Mouse (Mus musculus) heart, embryonic 12.5 days (tissue): ENCODE measurements at regions not wholly inside any gene's neighbourhood (a gene's known extent, or its start where the extent isn't known, plus 50 kb on each side); places are given as distances from the start of the nearest gene placed in this dataset.

Experiments used
- ATAC-seq: fragments of 200-750 bp; cut with Nextera tagmentation; 2 replicates; pipeline ENCODE4 v1.8.0; 2017; ENCODE audit warnings: moderate TSS enrichment, moderate library complexity; ENCODE audit not compliant: insufficient number of reproducible peaks, low FRiP score
- H3K27ac ChIP-seq: fragments of 300-500 bp; sonication (generic); 2 replicates; pipeline ENCODE4 v1.5.1; 2016; ENCODE audit warnings: mild to moderate bottlenecking, moderate library complexity; ENCODE audit not compliant: poor library complexity, severe bottlenecking
- H3K27me3 ChIP-seq: fragments of 300-500 bp; sonication (generic); replicated peaks from 2 replicates; pipeline ENCODE4 v1.6.1; 2016; ENCODE audit warnings: mild to moderate bottlenecking, moderate library complexity
- H3K36me3 ChIP-seq: fragments of 300-500 bp; sonication (generic); 2 replicates; pipeline ENCODE4 v1.6.1; 2016; ENCODE audit warnings: mild to moderate bottlenecking, moderate library complexity
- H3K4me1 ChIP-seq: fragments of 300-500 bp; sonication (generic); replicated peaks from 2 replicates; pipeline ENCODE4 v1.6.1; 2016; ENCODE audit warnings: mild to moderate bottlenecking
- H3K4me2 ChIP-seq: fragments of 300-500 bp; sonication (generic); 2 replicates; pipeline ENCODE4 v1.6.1; 2016; ENCODE audit warnings: mild to moderate bottlenecking, moderate library complexity
- H3K4me3 ChIP-seq: fragments of 300-500 bp; sonication (generic); 2 replicates; pipeline ENCODE4 v1.5.1; 2016; ENCODE audit warnings: mild to moderate bottlenecking
- H3K9ac ChIP-seq: fragments of 300-500 bp; sonication (generic); 2 replicates; pipeline ENCODE4 v1.6.1; 2016; ENCODE audit warnings: mild to moderate bottlenecking, moderate library complexity
- H3K9me3 ChIP-seq: fragments of 300-500 bp; sonication (generic); replicated peaks from 2 replicates; pipeline ENCODE4 v1.6.1; 2016; ENCODE audit warnings: mild to moderate bottlenecking, moderate library complexity
- WGBS: fragments of 180-500 bp; shearing (Covaris S2); methylation state at CpG from one replicate; pipeline ENCODE4 v1.1.7; 2016; 5-methylcytosine and 5-hydroxymethylcytosine counted together

DNA sequence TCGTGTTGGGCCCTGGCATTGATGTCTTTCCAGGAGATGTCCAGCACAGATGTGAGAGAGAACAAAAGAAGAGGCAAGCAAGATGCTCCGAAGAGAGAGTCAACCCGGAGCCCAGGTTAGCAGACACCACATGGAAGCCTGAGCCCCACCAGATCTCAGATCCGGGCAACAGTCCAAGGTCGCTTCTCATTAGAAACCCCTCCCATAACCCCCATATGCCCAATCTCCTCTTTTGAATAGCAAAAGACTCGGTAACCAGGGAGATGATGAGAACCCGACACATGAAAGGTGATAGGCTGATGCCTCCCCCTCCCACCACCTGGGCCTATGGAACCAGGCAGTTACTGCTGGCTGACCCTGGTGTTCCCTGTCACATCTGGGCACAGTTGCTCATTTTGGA is 155.7 kb upstream of the Igsf21 start:
- Histone ChIP-seq H3K9me3 (no peaks in the 10 kb centered on the region), H3K27me3 (no peaks in the 10 kb centered on the region; the same call in 1 of the 2 replicates), H3K4me3 (no peak overlapping the region), H3K9ac (no peak overlapping the region), H3K27ac (no peak overlapping the region), H3K4me1 (peaks cover 11% of the 10 kb centered on the region; the same call in 1 of the 2 replicates), H3K4me2 (no peak overlapping the region), H3K36me3 (no peaks in the 10 kb centered on the region)
- WGBS: 72% methylated on average over 7 of the region's 7 CpGs
- ATAC-seq: no peak

DNA sequence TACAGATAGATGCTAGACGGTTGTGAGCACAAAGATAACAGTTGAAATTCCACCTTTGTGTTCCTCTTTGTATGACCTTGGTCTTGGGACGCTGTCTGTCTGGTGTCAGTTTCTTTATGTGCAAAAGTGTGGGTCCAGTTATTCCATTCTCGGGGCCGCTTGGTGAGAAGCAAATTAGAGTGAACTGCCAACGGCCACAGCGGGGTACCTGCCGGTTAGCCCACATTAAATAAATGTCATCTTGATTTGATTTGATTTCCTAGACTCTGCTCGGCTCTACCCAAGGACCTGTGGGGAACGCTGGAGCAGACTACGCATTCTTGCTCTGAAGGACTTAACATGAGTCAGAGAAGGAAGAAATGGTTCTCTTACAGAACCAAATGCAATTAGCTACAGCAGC is 155.0 kb upstream of the Igsf21 start:
- Histone ChIP-seq H3K9ac (no peak overlapping the region), H3K9me3 (no peaks in the 10 kb centered on the region), H3K27ac (no peak overlapping the region), H3K27me3 (no peaks in the 10 kb centered on the region; the same call in 1 of the 2 replicates), H3K4me2 (no peak overlapping the region), H3K4me3 (no peak overlapping the region), H3K4me1 (0 out of 2 replicates have a peak, but pooled peaks cover 7% of the 10 kb centered on the region), H3K36me3 (no peaks in the 10 kb centered on the region)
- no peak for ATAC-seq
- WGBS: 87% methylated on average over 10 of the region's 10 CpGs

DNA sequence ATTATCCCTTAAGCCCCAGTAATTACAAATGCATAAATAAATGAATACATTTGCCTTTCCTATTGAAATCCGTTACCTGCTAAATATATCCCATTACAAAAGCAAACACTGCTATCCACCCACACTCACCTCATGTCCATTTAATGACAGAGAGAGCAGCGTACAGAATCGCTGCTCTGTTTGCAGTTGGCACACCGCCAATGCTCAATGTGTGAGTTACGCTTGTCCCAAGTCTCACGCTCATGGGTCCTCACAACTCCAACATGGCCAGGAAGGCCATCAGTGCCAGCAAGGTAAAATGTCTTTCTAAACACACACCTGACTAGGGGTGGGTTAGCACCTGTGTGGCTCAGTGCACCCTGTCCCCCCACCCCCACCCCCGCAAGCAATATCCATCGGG is 150.0 kb upstream of the Igsf21 start:
- Histone ChIP-seq H3K4me1 (peaks cover 3% of the 10 kb centered on the region; the same call in 1 of the 2 replicates), H3K27me3 (peaks cover 25% of the 10 kb centered on the region), H3K27ac (no peak overlapping the region), H3K4me3 (no peak overlapping the region), H3K4me2 (no peak overlapping the region), H3K9me3 (no peaks in the 10 kb centered on the region), H3K36me3 (no peaks in the 10 kb centered on the region), H3K9ac (no peak overlapping the region)
- no peak for ATAC-seq
- WGBS: 62% methylated on average over 8 of the region's 8 CpGs

DNA sequence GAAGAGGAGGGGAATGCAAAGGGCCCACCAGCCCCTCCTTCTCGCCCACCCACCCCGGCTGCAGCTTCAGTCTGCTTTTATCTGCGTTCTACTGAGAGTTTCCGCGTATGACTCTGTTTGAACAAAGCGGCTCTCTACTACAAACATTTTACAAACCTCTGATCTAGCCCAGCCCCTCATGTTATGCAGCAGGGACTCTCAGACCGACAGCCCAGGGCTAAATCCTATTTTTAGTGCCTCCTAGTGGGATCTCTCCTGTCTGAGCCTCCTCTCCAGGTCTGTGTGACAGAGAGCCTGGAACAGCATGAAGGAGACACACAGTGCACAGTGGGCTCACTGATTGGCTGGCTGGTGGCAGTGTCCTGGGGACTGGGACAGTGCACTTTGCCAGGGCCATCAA is 145.7 kb upstream of the Igsf21 start:
- Histone ChIP-seq H3K27ac (no peak overlapping the region), H3K36me3 (no peaks in the 10 kb centered on the region), H3K4me1 (peaks cover 12% of the 10 kb centered on the region), H3K27me3 (peaks cover 30% of the 10 kb centered on the region), H3K4me2 (no peak overlapping the region), H3K4me3 (no peak overlapping the region), H3K9me3 (no peaks in the 10 kb centered on the region), H3K9ac (no peak overlapping the region)
- WGBS: 41% methylated on average over 7 of the region's 7 CpGs
- no peak for ATAC-seq

DNA sequence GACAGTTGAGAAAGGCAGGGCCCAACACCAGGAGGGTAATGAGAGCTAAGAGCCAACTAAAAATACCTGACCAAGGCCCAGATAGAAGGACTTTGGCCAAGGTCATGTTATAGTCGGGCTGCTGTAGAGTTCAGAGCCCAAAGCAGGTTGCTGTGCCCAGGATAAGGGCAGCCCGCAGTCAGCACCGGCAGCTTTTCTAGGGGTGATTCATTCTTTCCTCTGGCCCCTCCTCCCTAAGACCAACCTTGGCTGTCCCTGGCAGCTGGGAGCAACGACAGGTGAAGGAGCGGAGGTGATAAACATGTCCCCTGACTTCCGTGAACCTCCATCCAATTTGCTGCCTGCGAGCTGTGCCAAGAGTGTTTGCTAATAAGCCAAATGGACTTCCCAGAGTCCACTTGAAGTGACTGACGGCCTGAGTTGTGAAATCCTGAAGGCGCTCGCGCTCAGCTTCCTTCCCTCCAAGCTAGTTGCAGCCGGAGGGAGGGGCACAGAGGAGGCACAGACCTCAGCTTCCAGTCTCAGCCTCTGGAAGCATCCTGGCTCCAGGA is 144.2 kb upstream of the Igsf21 start:
- no peak overlapping the region for H3K27ac ChIP-seq
- H3K4me3 ChIP-seq: no peak overlapping the region
- ATAC-seq: no peak
- 0 out of 2 replicates have a peak overlapping the region, but pooled peaks have one; percentile 9 for H3K4me2 ChIP-seq
- peaks cover 12% of the 10 kb centered on the region for H3K4me1 ChIP-seq
- peaks cover 39% of the 10 kb centered on the region for H3K27me3 ChIP-seq
- WGBS: 26% methylated on average over 12 of the region's 12 CpGs
- no peaks in the 10 kb centered on the region for H3K36me3 ChIP-seq
- no peaks in the 10 kb centered on the region for H3K9me3 ChIP-seq
- no peak overlapping the region for H3K9ac ChIP-seq

DNA sequence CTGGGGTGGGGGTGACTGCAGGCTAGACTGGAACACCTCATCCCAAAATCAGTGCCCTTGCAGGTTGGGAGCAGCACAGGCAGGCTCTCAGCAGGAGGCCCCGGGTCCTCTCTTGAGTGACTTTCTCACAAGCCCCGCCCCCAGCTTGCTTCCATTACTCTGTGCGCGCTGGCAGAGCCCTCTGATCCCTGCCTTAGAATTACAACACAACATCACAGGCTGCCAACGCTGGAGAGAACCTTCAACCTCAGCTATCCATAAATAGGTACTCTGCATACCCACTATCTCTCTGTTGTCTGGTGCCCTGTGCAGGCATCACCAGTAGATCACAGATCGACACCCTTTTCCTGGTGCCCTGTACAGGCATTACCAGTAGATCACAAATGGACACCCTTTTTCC is 139.1 kb upstream of the Igsf21 start:
- Histone ChIP-seq H3K27ac (no peak overlapping the region), H3K9ac (no peak overlapping the region), H3K9me3 (peaks cover 4% of the 10 kb centered on the region; the same call in 1 of the 2 replicates), H3K4me2 (no peak overlapping the region), H3K27me3 (peaks cover 50% of the 10 kb centered on the region), H3K36me3 (no peaks in the 10 kb centered on the region), H3K4me3 (no peak overlapping the region), H3K4me1 (peaks cover 3% of the 10 kb centered on the region; the same call in 1 of the 2 replicates)
- 43% methylated on average over 6 of the region's 6 CpGs for WGBS
- ATAC-seq: no peak

DNA sequence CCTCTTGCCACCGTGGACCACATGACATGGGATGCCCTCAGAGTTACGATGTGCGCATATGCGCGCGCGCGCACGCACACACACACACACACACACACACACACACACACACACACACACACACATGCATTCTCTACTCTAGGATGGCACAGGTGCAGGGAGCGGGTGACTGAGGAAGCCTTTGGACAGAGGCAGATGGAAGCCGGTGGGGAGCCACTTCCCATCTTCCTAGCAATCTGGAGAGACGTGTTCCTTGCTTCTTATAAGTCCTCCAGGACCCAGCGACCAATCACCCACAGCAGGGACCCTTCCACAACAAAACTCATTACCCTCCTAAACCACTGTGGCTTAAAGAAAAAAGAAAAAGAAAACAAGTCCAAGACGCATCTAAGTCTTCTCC is 138.6 kb upstream of the Igsf21 start:
- H3K4me2 ChIP-seq: no peak overlapping the region
- no peaks in the 10 kb centered on the region for H3K4me1 ChIP-seq
- no peak overlapping the region for H3K9ac ChIP-seq
- no peaks in the 10 kb centered on the region for H3K36me3 ChIP-seq
- H3K4me3 ChIP-seq: no peak overlapping the region
- 76% methylated on average over 14 of the region's 14 CpGs for WGBS
- peaks cover 53% of the 10 kb centered on the region for H3K27me3 ChIP-seq
- ATAC-seq: no peak
- no peak overlapping the region for H3K27ac ChIP-seq
- peaks cover 4% of the 10 kb centered on the region; the same call in 1 of the 2 replicates for H3K9me3 ChIP-seq

DNA sequence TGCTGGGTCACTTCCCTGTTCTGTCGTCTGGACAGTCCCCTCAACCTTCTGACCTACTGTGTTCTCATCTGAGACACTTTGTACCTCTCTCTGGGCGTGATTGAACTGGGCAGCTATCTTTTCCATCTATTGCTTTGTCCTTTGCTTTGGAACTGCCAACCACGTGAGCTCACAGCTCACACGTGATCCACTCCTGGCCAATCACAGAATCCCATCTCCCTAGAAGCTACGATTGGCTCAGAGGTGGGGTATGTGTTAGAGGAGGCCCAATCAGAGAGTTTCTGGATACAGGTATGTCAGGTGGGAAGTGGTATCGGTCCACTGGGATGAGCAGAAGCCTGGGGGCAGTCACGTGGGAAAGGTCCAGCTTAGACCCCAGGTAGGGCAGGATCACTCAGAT is 137.0 kb upstream of the Igsf21 start:
- no peak overlapping the region for H3K27ac ChIP-seq
- ATAC-seq: no peak
- no peak overlapping the region for H3K9ac ChIP-seq
- no peak overlapping the region for H3K4me2 ChIP-seq
- H3K4me1 ChIP-seq: no peaks in the 10 kb centered on the region
- no peaks in the 10 kb centered on the region for H3K36me3 ChIP-seq
- H3K4me3 ChIP-seq: no peak overlapping the region
- H3K27me3 ChIP-seq: peaks cover 55% of the 10 kb centered on the region
- 68% methylated on average over 7 of the region's 7 CpGs for WGBS
- H3K9me3 ChIP-seq: peaks cover 4% of the 10 kb centered on the region; the same call in 1 of the 2 replicates

DNA sequence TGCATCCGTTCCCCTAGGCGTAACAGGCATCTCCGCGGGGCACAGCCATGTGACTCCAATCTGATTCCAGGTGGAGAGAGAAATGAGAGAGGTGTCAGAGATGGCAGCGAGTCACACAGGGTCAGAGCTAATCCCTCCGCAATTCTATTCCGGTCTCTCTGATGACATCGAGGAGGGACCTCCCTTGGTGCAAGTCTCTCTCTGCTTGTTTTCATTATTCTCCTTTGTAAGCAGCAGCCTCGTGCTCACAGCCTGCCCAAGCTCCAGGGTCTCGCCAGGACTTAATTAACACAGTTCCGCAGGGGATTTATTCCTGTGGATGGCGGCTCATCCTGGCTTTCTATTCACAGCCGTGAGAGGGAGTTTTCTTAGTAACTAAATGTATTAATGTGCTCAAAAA is 134.1 kb upstream of the Igsf21 start:
- H3K9me3 ChIP-seq: peaks cover 4% of the 10 kb centered on the region; the same call in 1 of the 2 replicates
- WGBS: 15% methylated on average over 13 of the region's 13 CpGs
- H3K4me1 ChIP-seq: no peaks in the 10 kb centered on the region
- ATAC-seq: no peak
- no peak overlapping the region for H3K4me2 ChIP-seq
- peaks cover 40% of the 10 kb centered on the region for H3K27me3 ChIP-seq
- H3K4me3 ChIP-seq: no peak overlapping the region
- H3K36me3 ChIP-seq: no peaks in the 10 kb centered on the region
- no peak overlapping the region for H3K27ac ChIP-seq
- no peak overlapping the region for H3K9ac ChIP-seq

DNA sequence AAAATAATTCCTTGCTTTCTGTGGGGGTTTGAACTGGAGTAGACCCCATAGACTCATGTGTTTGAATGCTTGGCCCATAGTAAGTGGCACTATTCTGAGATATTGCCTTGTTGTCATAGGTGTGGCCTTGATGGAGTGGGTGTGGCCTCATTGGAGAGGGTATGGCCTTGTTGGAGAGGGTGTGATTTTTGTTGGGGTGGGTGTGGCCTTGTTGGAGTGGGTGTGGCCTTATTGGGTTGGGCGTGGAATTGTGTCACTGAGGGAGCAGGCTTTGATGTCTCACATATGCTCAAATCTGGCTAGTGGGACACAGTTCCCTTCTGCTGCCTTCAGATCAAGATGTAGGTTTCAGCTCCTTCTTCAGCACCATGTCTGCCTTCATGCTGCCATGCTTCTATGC is 131.4 kb upstream of the Igsf21 start:
- H3K9me3 ChIP-seq: peaks cover 4% of the 10 kb centered on the region; the same call in 1 of the 2 replicates
- peaks cover 35% of the 10 kb centered on the region for H3K27me3 ChIP-seq
- no peak overlapping the region for H3K4me2 ChIP-seq
- no peak overlapping the region for H3K9ac ChIP-seq
- H3K27ac ChIP-seq: no peak overlapping the region
- H3K4me3 ChIP-seq: no peak overlapping the region
- WGBS: 83% methylated on average over 1 of the region's 1 CpGs
- no peaks in the 10 kb centered on the region for H3K36me3 ChIP-seq
- no peaks in the 10 kb centered on the region for H3K4me1 ChIP-seq
- no peak for ATAC-seq

DNA sequence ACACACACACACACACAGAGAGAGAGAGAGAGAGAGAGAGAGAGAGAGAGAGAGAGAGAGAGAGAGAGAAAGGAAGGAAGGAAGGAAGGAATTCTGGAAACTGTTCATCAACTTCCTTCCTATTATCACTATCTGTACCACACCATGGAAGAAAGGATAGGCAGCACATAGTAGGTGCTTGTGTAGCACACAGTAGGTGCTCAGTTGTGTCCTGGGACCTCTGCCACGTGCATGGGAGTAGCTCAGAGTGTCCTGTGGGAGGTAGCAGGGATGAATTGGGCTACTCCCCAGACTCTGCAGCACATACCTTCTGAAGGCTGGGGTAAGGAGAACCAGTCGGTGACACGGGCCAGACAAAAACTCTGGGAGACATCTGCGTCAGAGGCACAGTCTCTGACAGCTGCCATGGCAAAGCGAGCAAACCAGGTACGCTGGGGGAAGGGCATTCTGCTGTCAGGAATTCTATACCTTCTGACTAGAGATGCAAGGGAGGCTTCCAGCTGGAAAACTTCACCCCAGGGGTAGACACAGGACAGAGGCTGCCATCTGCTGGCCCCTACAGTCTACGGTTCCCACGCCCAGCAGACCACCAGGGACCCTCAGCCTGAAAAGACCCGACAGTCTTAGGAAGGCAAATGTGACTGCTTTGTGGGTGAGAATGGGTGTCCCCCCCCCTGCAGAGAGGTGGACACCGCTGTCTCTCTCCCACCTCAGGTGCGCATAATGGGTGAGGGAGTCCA is 126.2 kb upstream of the Igsf21 start:
- Histone ChIP-seq H3K27me3 (peaks cover 23% of the 10 kb centered on the region), H3K27ac (no peak overlapping the region), H3K4me2 (no peak overlapping the region), H3K36me3 (no peaks in the 10 kb centered on the region), H3K9ac (no peak overlapping the region), H3K4me3 (no peak overlapping the region), H3K9me3 (no peaks in the 10 kb centered on the region), H3K4me1 (no peaks in the 10 kb centered on the region)
- WGBS: 42% methylated on average over 11 of the region's 11 CpGs
- no peak; the same call in 1 of the 2 replicates for ATAC-seq
